Mouse (Mus musculus): Measurements from ENCODE around the gene Ubap2l. TPM values are rescaled to one million over a fixed set of nuclear protein-coding genes. Genes with fewer than 3 reads are reported as not detected.

Gene Ubap2l
- polyA plus RNA-seq, 1 experiment from 2014 or later = 208 TPM

GRCm38 (mm10) chr3:89962751-89963220 is 89.6 kb downstream of the Ubap2l start:
- H3K9me3 ChIP-seq = no peaks in the 10 kb centered on the region
- H3K9ac ChIP-seq = peak overlapping the region; percentile 96
- peaks cover 43% of the 10 kb centered on the region for H3K4me1 ChIP-seq
- H3K4me3 ChIP-seq = peak overlapping the region; percentile 96
- peak; percentile 22 for ATAC-seq (ENCODE audit: low FRiP score, low read depth)
- H3K36me3 ChIP-seq = peaks cover 27% of the 10 kb centered on the region
- under 1% methylated on average over 27 of the region's 30 CpGs for WGBS
- H3K27me3 ChIP-seq = no peaks in the 10 kb centered on the region
- H3K27ac ChIP-seq = peak overlapping the region; percentile 94
- peak overlapping the region; percentile 87 for H3K4me2 ChIP-seq (replicated peaks)

GRCm38 (mm10) chr3:89962059-89962750 is 90.2 kb downstream of the Ubap2l start:
- H3K36me3 ChIP-seq = peaks cover 33% of the 10 kb centered on the region
- peaks cover 43% of the 10 kb centered on the region for H3K4me1 ChIP-seq
- 3% methylated on average over 14 of the region's 14 CpGs for WGBS

GRCm38 (mm10) chr3:89961436-89961835 is 91.0 kb downstream of the Ubap2l start:
- 56% methylated on average over 4 of the region's 4 CpGs for WGBS

More at GRCm38 (mm10) chr3:89962059-89962750, 90.2 kb downstream of the Ubap2l start:
- Histone ChIP-seq H3K4me2 (replicated peaks) (peak overlapping the region; percentile 87), H3K9ac (peak overlapping the region; percentile 96), H3K9me3 (no peaks in the 10 kb centered on the region), H3K4me3 (peak overlapping the region; percentile 96), H3K27ac (peak overlapping the region; percentile 94), H3K27me3 (no peaks in the 10 kb centered on the region)
- no peak for ATAC-seq (ENCODE audit: low FRiP score, low read depth)

GRCm38 (mm10) chr3:89960469-89960868 is 92.0 kb downstream of the Ubap2l start:
- 0% methylated on average over 30 of the region's 30 CpGs for WGBS
- Histone ChIP-seq H3K4me3 (peak overlapping the region; percentile 96), H3K9me3 (no peaks in the 10 kb centered on the region), H3K9ac (peak overlapping the region; percentile 96), H3K27me3 (no peaks in the 10 kb centered on the region), H3K36me3 (peaks cover 47% of the 10 kb centered on the region), H3K4me2 (replicated peaks) (peak overlapping the region; percentile 87), H3K4me1 (peaks cover 43% of the 10 kb centered on the region), H3K27ac (0 out of 2 replicates have a peak overlapping the region, but pooled peaks have one; percentile 69)
- peak; percentile 91 for ATAC-seq (ENCODE audit: low FRiP score, low read depth)

More at GRCm38 (mm10) chr3:89961436-89961835, 91.0 kb downstream of the Ubap2l start:
- H3K4me3 ChIP-seq = peak overlapping the region; percentile 96
- no peak overlapping the region for H3K27ac ChIP-seq
- H3K9me3 ChIP-seq = no peaks in the 10 kb centered on the region
- no peak for ATAC-seq (ENCODE audit: low FRiP score, low read depth)
- H3K9ac ChIP-seq = peak overlapping the region; percentile 96
- H3K27me3 ChIP-seq = no peaks in the 10 kb centered on the region
- H3K36me3 ChIP-seq = peaks cover 41% of the 10 kb centered on the region
- peak overlapping the region; percentile 87 for H3K4me2 ChIP-seq (replicated peaks)
- H3K4me1 ChIP-seq = peaks cover 43% of the 10 kb centered on the region

- Histone ChIP-seq H3K9ac (no peak overlapping the region), H3K4me2 (replicated peaks) (peak overlapping the region; percentile 87), H3K4me1 (peaks cover 35% of the 10 kb centered on the region), H3K4me3 (no peak overlapping the region), H3K27ac (no peak overlapping the region), H3K9me3 (no peaks in the 10 kb centered on the region), H3K36me3 (peaks cover 49% of the 10 kb centered on the region), H3K27me3 (no peaks in the 10 kb centered on the region)
- ATAC-seq (ENCODE audit: low FRiP score, low read depth) = no peak
- WGBS = 85% methylated on average over 4 of the region's 4 CpGs
Measured at GRCm38 (mm10) chr3:89959435-89959834, 93.0 kb downstream of the Ubap2l start.

GRCm38 (mm10) chr3:89957880-89958279 is 94.5 kb downstream of the Ubap2l start:
- Histone ChIP-seq H3K9ac (no peak overlapping the region), H3K4me3 (no peak overlapping the region), H3K4me2 (replicated peaks) (no peak overlapping the region), H3K4me1 (peaks cover 29% of the 10 kb centered on the region), H3K36me3 (peaks cover 63% of the 10 kb centered on the region), H3K27ac (no peak overlapping the region), H3K9me3 (no peaks in the 10 kb centered on the region), H3K27me3 (no peaks in the 10 kb centered on the region)
- 92% methylated on average over 9 of the region's 9 CpGs for WGBS
- no peak for ATAC-seq (ENCODE audit: low FRiP score, low read depth)

- H3K4me3 ChIP-seq = no peak overlapping the region
- H3K36me3 ChIP-seq = peaks cover 79% of the 10 kb centered on the region
- H3K9me3 ChIP-seq = no peaks in the 10 kb centered on the region
- no peaks in the 10 kb centered on the region for H3K27me3 ChIP-seq
- no peak for ATAC-seq (ENCODE audit: low FRiP score, low read depth)
- H3K9ac ChIP-seq = no peak overlapping the region
- H3K27ac ChIP-seq = no peak overlapping the region
- H3K4me1 ChIP-seq = peaks cover 19% of the 10 kb centered on the region
- WGBS = 92% methylated on average over 7 of the region's 7 CpGs
- H3K4me2 ChIP-seq (replicated peaks) = no peak overlapping the region
Measured at GRCm38 (mm10) chr3:89956177-89956971, 96.1 kb downstream of the Ubap2l start.

GRCm38 (mm10) chr3:89953420-89953819 is 99.0 kb downstream of the Ubap2l start:
- Histone ChIP-seq H3K4me3 (no peak overlapping the region), H3K27me3 (no peaks in the 10 kb centered on the region), H3K27ac (no peak overlapping the region), H3K9me3 (no peaks in the 10 kb centered on the region), H3K9ac (no peak overlapping the region), H3K36me3 (peaks cover 97% of the 10 kb centered on the region), H3K4me1 (no peaks in the 10 kb centered on the region), H3K4me2 (replicated peaks) (no peak overlapping the region)
- no peak for ATAC-seq (ENCODE audit: low FRiP score, low read depth)
- whole genome bisulfite sequencing = 2% methylated on average over 4 of the region's 4 CpGs

MicroRNAs within 50 kb of the gene (microRNA counts, 519-probe panel; counts per million panel counts)
- microRNA mmu-miR-190b = 3,671 counts per million, percentile 68 among the panel's probes with 10 or more counts

Small RNA genes within 50 kb of the gene (microRNA-seq; reads per million reads assigned to microRNA genes)
- gene Mir190b (13.6 reads per million, percentile 30 among the genes with 10 or more reads in this experiment), gene Mir7669 (1.2 reads per million)

Other genes starting within 250 kb of the Ubap2l start
- 3.1 and 3.6 TPM in 2 replicates for gene She, start 221.3 kb downstream of the Ubap2l start, polyA plus RNA-seq (2015; fragmentation: Nextera tagmentation; extraction: Ambion mirVana)
- gene Il6ra, start 139.4 kb downstream of the Ubap2l start, polyA plus RNA-seq (2015; fragmentation: Nextera tagmentation; extraction: Ambion mirVana) = 0.96 and 1.2 TPM in 2 replicates
- 15.2 and 17.7 TPM in 2 replicates for gene Atp8b2, start 89.1 kb downstream of the Ubap2l start, polyA plus RNA-seq (2015; fragmentation: Nextera tagmentation; extraction: Ambion mirVana)
- 157 and 174 TPM in 2 replicates for gene Hax1, start 53.8 kb downstream of the Ubap2l start, polyA plus RNA-seq (2015; fragmentation: Nextera tagmentation; extraction: Ambion mirVana)
- 158 and 164 TPM in 2 replicates for gene 4933434E20Rik, start 992 bp downstream of the Ubap2l start, polyA plus RNA-seq (2015; fragmentation: Nextera tagmentation; extraction: Ambion mirVana)
- 520 and 556 TPM in 2 replicates for gene Tpm3, start 20.0 kb upstream of the Ubap2l start, polyA plus RNA-seq (2015; fragmentation: Nextera tagmentation; extraction: Ambion mirVana)
- gene Nup210l, start 51.5 kb upstream of the Ubap2l start, polyA plus RNA-seq (2015; fragmentation: Nextera tagmentation; extraction: Ambion mirVana) = 0.27 and 0.34 TPM in 2 replicates
- gene Rps27, start 161.0 kb upstream of the Ubap2l start, polyA plus RNA-seq (2015; fragmentation: Nextera tagmentation; extraction: Ambion mirVana) = 1,711 and 1,721 TPM in 2 replicates
- gene Rab13, start 161.1 kb upstream of the Ubap2l start, polyA plus RNA-seq (2015; fragmentation: Nextera tagmentation; extraction: Ambion mirVana) = 39.7 and 41.4 TPM in 2 replicates
- 96.8 and 99.7 TPM in 2 replicates for gene Jtb, start 179.0 kb upstream of the Ubap2l start, polyA plus RNA-seq (2015; fragmentation: Nextera tagmentation; extraction: Ambion mirVana)
- gene Creb3l4, start 190.9 kb upstream of the Ubap2l start, polyA plus RNA-seq (2015; fragmentation: Nextera tagmentation; extraction: Ambion mirVana) = 10.9 and 12.5 TPM in 2 replicates
- gene Slc39a1, start 195.5 kb upstream of the Ubap2l start, polyA plus RNA-seq (2015; fragmentation: Nextera tagmentation; extraction: Ambion mirVana) = 102 and 103 TPM in 2 replicates
- gene Crtc2, start 201.5 kb upstream of the Ubap2l start, polyA plus RNA-seq (2015; fragmentation: Nextera tagmentation; extraction: Ambion mirVana) = 22.0 and 23.6 TPM in 2 replicates
- gene Dennd4b, start 212.6 kb upstream of the Ubap2l start, polyA plus RNA-seq (2015; fragmentation: Nextera tagmentation; extraction: Ambion mirVana) = 4.2 and 5.3 TPM in 2 replicates
- 19.4 and 19.6 TPM in 2 replicates for gene Gatad2b, start 240.6 kb upstream of the Ubap2l start, polyA plus RNA-seq (2015; fragmentation: Nextera tagmentation; extraction: Ambion mirVana)

All from limb, embryonic 13.5 days (tissue).